Mouse (Mus musculus) midbrain, embryonic 14.5 days (tissue): ENCODE data around the gene Ccnf. TPM values are rescaled to one million over a fixed set of nuclear protein-coding genes. Genes with fewer than 3 reads are reported as not detected.

Source experiments
- ATAC-seq: fragments of 200-750 bp; cut with Nextera tagmentation; 2 replicates; pipeline ENCODE4 v1.8.0; 2017; ENCODE audit warnings: moderate number of reproducible peaks, moderate library complexity; ENCODE audit not compliant: low FRiP score, low TSS enrichment
- DNase-seq: peaks from one replicate; pipeline ENCODE4 v3.0.0-alpha.2; 2015
- H3K27ac ChIP-seq: fragments of 300-500 bp; sonication (generic); replicated peaks from 2 replicates; pipeline ENCODE4 v1.5.1; 2014; ENCODE audit warnings: mild to moderate bottlenecking, low read depth, low read length, moderate library complexity
- H3K27me3 ChIP-seq: fragments of 300-500 bp; sonication (generic); 2 replicates; pipeline ENCODE4 v1.6.1; 2014; ENCODE audit warnings: low read length, control low read depth, mixed read lengths; ENCODE audit not compliant: control insufficient read depth, insufficient read depth
- H3K36me3 ChIP-seq: fragments of 300-500 bp; sonication (generic); 2 replicates; pipeline ENCODE4 v1.6.1; 2014; ENCODE audit warnings: low read length, control low read depth; ENCODE audit not compliant: control insufficient read depth, insufficient read depth
- H3K4me1 ChIP-seq: fragments of 300-500 bp; sonication (generic); 2 replicates; pipeline ENCODE4 v1.6.1; 2014; ENCODE audit warnings: mild to moderate bottlenecking, antibody characterized with exemption, low read length, control low read depth; ENCODE audit not compliant: control insufficient read depth, insufficient read depth
- H3K4me2 ChIP-seq: fragments of 300-500 bp; sonication (generic); 2 replicates; pipeline ENCODE4 v1.6.1; 2014; ENCODE audit warnings: mild to moderate bottlenecking, low read length, moderate library complexity
- H3K4me3 ChIP-seq: fragments of 300-500 bp; sonication (generic); replicated peaks from 2 replicates; pipeline ENCODE4 v1.5.1; 2014; ENCODE audit warnings: low read depth, low read length
- H3K9ac ChIP-seq: fragments of 300-500 bp; sonication (generic); replicated peaks from 2 replicates; pipeline ENCODE4 v1.6.1; 2014; ENCODE audit warnings: mild to moderate bottlenecking, low read length, moderate library complexity
- H3K9me3 ChIP-seq: fragments of 300-500 bp; sonication (generic); 2 replicates; pipeline ENCODE4 v1.6.1; 2016; ENCODE audit warnings: low read length, control low read depth, mixed read lengths; ENCODE audit not compliant: control insufficient read depth
- WGBS: fragments of 180-500 bp; shearing (Covaris S2); extraction: QIAGEN DNeasy Blood & Tissue Kit; methylation state at CpG from one replicate; pipeline ENCODE4 v1.1.7; 2014; 5-methylcytosine and 5-hydroxymethylcytosine counted together
- polyA plus RNA-seq: library from polyadenylated mRNA; unstranded; fragments of >200 nt; fragmentation: Nextera tagmentation; extraction: Ambion mirVana; gene quantifications from 2 replicates; pipeline ENCODE4 v1.2.1, GENCODE M21; 2014

Gene Ccnf
- polyA plus RNA-seq, 1 experiment from 2014 or later: 16.6 TPM

DNA sequence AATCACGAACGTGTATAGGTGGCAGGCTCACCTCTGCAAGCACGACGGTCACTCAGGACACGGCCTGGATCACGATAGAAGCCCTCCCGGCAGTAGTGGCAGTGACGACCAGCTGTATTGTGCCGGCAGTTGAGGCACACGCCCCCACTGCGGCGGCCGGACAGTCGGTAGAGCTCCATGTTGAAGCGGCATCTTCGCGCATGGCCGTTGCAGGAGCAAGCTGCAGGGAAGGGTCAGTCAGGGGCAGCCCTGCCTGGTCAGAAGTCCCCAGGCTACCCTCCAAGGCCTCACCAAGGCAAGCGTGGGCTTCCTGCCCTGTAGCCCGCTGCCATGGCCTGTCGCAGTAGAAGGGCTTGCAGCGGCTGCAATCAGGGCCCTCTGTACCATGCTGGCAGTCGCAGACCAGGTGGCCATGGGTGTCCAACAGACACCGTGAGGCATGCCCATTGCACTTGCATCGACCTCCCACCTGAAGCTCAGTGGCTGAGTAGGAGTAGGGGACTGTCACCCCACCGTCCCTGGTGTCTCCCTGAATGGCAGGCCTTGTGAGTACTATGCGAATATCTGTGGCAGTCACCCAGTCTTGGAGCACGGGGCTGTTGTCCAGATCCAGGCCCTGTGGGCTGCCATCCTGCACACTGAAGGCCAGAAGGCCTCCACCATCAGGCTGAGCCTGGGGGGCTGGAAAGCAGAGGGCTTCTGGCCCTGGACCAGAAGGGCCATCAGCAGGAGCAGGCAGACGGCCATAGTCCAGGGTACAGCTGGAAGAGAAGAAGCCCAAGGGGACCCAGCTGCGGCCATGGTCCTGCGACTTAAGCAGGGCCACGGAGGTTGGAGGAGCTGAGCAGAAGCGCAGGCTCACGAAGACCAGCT is 43.3 kb downstream of the Ccnf start:
- peak overlapping the region; percentile 44 for H3K4me3 ChIP-seq
- H3K36me3 ChIP-seq: no peaks in the 10 kb centered on the region
- peak overlapping the region; percentile 75 for H3K9ac ChIP-seq
- no peaks in the 10 kb centered on the region for H3K9me3 ChIP-seq
- no peak for DNase-seq
- peaks cover 15% of the 10 kb centered on the region; the same call in 1 of the 2 replicates for H3K27me3 ChIP-seq
- ATAC-seq: no peak
- 55% methylated on average over 34 of the region's 34 CpGs for WGBS
- H3K4me1 ChIP-seq: peaks cover 82% of the 10 kb centered on the region
- H3K27ac ChIP-seq: no peak overlapping the region
- H3K4me2 ChIP-seq: peak overlapping the region; percentile 94

DNA sequence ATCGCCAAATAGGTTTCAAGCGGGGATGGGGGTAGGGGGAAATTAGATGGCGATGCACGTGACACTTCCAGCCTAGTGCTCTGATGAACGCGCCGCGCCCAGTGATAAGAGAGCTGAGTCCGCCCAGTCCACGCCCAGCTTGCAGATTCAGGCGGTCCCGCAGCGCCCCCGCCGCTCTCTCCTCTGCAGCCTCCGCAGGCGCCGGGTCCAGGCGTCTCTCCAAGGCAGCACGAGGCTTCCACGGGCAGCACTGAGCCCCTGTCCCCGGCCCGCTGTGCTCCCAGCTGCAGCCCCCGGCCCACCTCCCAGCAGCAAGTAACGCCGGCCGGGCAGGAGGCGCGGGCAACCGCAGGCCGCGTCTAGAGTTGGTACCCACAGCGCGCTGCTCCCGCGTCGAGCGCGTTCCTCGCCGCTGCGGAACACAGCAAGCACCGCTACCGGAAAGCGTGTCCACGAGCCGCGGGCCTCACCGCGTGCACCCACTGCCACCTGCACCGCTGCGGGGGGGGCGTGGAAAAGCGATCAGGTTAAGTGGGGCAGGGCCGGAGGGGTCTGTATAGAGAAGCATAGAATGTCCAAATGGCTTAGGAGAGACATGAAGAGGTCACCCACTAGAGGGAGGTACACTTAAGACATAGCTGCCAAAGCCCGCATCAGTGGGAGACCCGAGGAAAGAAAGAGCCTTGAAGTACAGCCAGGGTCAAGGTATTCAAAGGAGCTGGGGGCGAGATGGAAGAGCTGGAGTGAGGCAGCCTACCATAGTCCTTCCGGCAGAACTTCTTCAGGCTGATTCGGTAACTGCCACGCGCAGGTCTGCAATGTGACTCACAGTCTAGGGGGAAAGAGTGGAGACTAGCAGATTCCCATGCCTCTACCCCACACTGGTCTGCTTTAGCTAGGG is 44.6 kb downstream of the Ccnf start:
- ATAC-seq (no peak), DNase-seq (peak; percentile 78)
- Histone ChIP-seq H3K4me1 (peaks cover 82% of the 10 kb centered on the region), H3K4me3 (peak overlapping the region; percentile 74), H3K27ac (peak overlapping the region; percentile 66), H3K9ac (peak overlapping the region; percentile 61; the same call in 1 of the 2 replicates), H3K27me3 (peaks cover 15% of the 10 kb centered on the region; the same call in 1 of the 2 replicates), H3K4me2 (peak overlapping the region; percentile 94), H3K36me3 (no peaks in the 10 kb centered on the region), H3K9me3 (no peaks in the 10 kb centered on the region)
- WGBS: 4% methylated on average over 62 of the region's 62 CpGs

DNA sequence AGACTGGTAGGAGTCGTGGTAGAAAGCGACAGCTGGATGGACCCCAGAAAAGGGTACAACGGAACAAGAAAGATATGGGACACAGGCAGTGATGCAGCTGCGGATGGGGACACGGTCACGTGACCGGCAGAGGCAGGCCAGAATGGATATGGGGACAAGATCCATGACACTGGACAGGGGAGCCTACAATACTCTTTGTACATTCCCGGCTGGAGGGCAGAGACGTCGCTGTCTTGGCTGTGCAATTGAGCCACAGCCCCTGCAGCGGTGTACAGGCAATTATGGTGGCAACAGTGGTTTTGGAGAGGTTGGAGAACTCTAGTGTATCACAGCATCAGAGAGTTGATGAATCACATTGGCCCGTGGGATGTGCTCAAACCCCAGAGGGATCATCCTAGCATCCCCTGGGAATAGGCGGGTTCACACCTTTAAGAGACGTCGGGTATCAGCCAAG is 45.3 kb downstream of the Ccnf start:
- Histone ChIP-seq H3K4me3 (peak overlapping the region; percentile 74), H3K4me1 (peaks cover 74% of the 10 kb centered on the region), H3K4me2 (peak overlapping the region; percentile 94), H3K9ac (peak overlapping the region; percentile 87), H3K27ac (peak overlapping the region; percentile 77), H3K9me3 (no peaks in the 10 kb centered on the region), H3K36me3 (no peaks in the 10 kb centered on the region), H3K27me3 (peaks cover 15% of the 10 kb centered on the region; the same call in 1 of the 2 replicates)
- peak; percentile 67 for DNase-seq
- ATAC-seq: peak; percentile 34
- 5% methylated on average over 15 of the region's 15 CpGs for WGBS

DNA sequence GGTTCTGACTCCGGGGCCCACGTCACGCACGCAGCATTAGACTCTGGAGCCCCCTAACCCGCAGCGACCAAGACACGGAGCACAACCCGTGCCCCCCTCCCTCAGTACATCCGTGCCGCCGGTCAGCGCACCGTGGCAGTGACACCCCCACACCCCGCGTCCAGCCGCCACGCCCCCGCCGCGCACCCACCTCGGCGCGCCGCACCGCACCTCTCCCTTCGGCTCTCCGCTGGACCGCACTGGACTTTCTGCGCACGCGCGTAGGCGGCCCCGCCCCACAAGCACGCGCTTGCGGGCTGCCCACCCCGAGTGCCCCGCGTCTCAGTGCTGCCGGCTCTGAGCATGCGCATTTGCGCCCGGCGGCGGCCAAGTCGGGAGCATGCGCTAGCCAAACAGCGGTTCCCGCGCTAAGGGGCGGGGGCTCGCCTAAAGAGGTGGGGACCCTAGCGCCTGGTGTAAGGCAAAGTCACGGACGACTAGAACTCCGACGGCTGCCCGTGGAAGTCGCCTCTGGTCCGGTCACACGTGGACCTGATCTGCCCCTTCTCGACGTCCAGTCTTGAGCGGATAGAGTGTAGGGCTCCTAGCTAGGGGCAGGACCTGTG is 45.9 kb downstream of the Ccnf start, which contains the start of gene Tbc1d24:
Tbc1d24 (minus strand) TSS at position 279 of the 605 bp plus-strand sequence.
- Histone ChIP-seq H3K9ac (peak within 1 kb of the TSS; percentile 87), H3K4me3 (peak within 1 kb of the TSS; percentile 74), H3K36me3 (no peaks in the 10 kb centered on the region), H3K4me2 (peak within 1 kb of the TSS; percentile 94), H3K4me1 (peaks cover 71% of the 10 kb centered on the region), H3K9me3 (no peaks in the 10 kb centered on the region), H3K27ac (peak within 1 kb of the TSS; percentile 77), H3K27me3 (peaks cover 15% of the 10 kb centered on the region; the same call in 1 of the 2 replicates)
- ATAC-seq (peak; percentile 84), DNase-seq (peak; percentile 98)
- WGBS: under 1% methylated on average over 65 of the region's 65 CpGs

DNA sequence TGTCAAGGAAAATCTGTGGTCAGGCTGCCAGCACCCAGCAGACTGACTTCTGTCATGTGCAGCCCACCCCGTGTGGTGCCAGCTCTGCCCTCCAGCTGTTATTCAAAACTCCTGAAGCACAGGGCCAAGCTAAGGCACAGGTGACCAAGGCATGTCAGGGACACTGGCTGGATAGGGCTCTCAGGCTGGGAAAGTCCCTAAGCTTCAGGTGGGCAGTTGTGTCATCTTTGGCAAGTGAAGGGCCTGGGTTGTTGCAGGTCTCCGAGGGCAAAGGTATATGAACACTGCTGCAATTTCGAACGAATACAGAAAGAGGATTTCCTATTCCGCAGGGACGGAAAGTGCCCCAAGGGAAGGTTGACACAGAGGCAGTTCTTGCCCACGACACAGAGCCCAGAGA is 46.4 kb downstream of the Ccnf start:
- no peak for DNase-seq
- ATAC-seq: no peak
- peak overlapping the region; percentile 87 for H3K9ac ChIP-seq
- peak overlapping the region; percentile 74 for H3K4me3 ChIP-seq
- peak overlapping the region; percentile 94 for H3K4me2 ChIP-seq
- 11% methylated on average over 7 of the region's 7 CpGs for WGBS
- H3K27ac ChIP-seq: peak overlapping the region; percentile 57
- no peaks in the 10 kb centered on the region for H3K36me3 ChIP-seq
- no peaks in the 10 kb centered on the region for H3K9me3 ChIP-seq
- H3K27me3 ChIP-seq: peaks cover 15% of the 10 kb centered on the region; the same call in 1 of the 2 replicates
- peaks cover 68% of the 10 kb centered on the region for H3K4me1 ChIP-seq

DNA sequence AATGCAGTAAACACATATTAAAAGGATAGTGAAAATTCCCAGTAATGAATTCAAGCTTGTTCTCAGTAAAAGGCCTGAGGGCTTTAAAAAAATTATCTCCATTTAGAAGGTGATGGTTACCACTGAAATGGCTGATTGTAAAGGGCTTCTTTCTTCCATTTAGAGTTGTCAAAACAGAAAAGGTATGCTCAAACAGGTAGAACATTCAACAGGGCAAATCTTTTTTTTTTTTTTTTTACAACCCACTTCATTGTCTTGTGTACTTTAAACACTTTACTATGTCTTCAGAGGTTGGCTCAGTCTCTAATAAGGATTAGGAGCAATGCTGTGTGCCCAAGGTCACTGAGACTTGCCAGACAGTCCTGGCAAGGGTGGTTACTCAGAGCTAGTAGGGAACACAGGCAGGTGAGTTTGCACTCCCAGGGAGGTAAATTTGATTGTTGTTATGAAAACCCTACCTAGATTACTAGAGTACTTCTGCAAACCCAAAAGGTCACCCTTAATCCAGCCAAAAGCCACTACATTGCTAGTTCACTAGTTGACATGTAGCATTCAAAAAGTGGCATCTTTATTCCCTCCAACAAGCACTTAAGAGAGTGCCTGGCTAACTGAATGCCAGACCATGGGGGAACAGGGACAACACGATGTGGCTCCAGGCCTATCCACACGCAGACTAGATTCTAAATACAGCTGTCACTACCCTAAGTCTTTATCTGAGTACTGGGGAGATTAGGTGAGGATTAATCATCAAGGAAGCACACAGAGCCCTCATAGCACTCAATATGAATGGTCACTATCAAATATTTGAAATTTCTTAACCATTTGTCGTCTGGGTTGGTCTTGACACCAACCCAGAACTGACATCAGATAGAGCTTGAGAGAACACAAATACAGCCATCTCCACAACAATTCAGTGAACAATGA is 47.4 kb downstream of the Ccnf start:
- peak overlapping the region; percentile 87; the same call in 1 of the 2 replicates for H3K9ac ChIP-seq
- H3K4me3 ChIP-seq: peak overlapping the region; percentile 74; the same call in 1 of the 2 replicates
- peaks cover 15% of the 10 kb centered on the region; the same call in 1 of the 2 replicates for H3K27me3 ChIP-seq
- WGBS: 64% methylated on average over 3 of the region's 3 CpGs
- H3K36me3 ChIP-seq: no peaks in the 10 kb centered on the region
- peaks cover 58% of the 10 kb centered on the region for H3K4me1 ChIP-seq
- H3K27ac ChIP-seq: no peak overlapping the region
- DNase-seq (no peak), ATAC-seq (no peak)
- peak overlapping the region; percentile 94 for H3K4me2 ChIP-seq
- no peaks in the 10 kb centered on the region for H3K9me3 ChIP-seq

DNA sequence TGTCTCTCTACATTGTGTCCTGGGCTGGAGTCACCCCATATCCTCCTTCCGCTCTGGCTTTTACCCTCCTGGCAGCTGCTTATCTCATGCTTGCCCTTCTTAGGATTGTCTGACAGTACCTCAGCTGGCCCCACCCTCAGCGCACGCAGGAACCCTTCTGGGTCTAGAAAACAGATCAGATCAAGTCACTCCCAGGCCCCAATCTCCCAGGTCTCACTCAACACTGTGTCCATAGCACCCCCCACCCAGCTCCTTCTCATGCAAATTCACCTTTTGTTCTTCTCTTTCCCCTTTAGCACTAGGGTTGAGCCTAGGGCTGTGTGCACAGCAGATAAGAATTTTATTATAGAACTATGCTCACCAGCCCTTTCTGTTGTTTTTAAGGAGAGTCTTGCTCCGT is 48.2 kb downstream of the Ccnf start:
- H3K9ac ChIP-seq: no peak overlapping the region; the same call in 1 of the 2 replicates
- peaks cover 11% of the 10 kb centered on the region; the same call in 1 of the 2 replicates for H3K27me3 ChIP-seq
- no peaks in the 10 kb centered on the region for H3K36me3 ChIP-seq
- no peak overlapping the region; the same call in 1 of the 2 replicates for H3K27ac ChIP-seq
- no peaks in the 10 kb centered on the region for H3K9me3 ChIP-seq
- DNase-seq (no peak), ATAC-seq (no peak)
- peaks cover 50% of the 10 kb centered on the region for H3K4me1 ChIP-seq
- peak overlapping the region; percentile 8; the same call in 1 of the 2 replicates for H3K4me3 ChIP-seq
- WGBS: 38% methylated on average over 4 of the region's 4 CpGs
- H3K4me2 ChIP-seq: peak overlapping the region; percentile 94
